Mouse (Mus musculus): ENCODE measurements at regions not wholly inside any gene's neighbourhood (a gene's known extent, or its start where the extent isn't known, plus 50 kb on each side); places are given as distances from the start of the nearest gene placed in this dataset.

DNA sequence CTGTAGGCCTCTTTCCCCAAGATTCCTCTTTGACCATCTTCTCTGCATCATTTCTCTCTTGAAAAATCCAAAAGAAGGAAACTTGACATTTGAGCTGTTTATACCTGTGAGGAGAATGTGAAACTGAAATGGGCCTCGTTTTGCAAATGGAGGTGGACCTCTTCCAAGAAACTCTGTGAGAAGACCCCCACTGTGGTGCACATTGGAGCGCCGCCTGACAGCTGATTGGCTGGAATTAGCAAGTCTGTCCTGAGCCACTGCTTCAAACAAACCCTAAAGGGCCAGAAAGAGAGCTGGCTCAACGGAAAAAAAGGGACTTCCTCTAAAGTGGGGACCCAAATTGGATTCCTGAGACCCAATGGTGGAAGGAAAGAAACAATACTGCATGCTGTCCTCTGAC, 250.9 kb upstream of the Trpc7 start:
- Histone ChIP-seq H3K4me3 (replicated peaks; ENCODE audit: low read depth, low read length) (no peak overlapping the region), H3K4me2 (ENCODE audit: low read length) (no peak overlapping the region), H3K36me3 (ENCODE audit: control insufficient read depth, insufficient read depth, low read length) (no peaks in the 10 kb centered on the region), H3K27me3 (ENCODE audit: control insufficient read depth, insufficient read depth, low read length) (no peaks in the 10 kb centered on the region), H3K4me1 (ENCODE audit: control insufficient read depth, insufficient read depth, low read length) (peaks cover 6% of the 10 kb centered on the region; the same call in 1 of the 2 replicates), H3K9ac (replicated peaks; ENCODE audit: low read length) (no peak overlapping the region), H3K9me3 (ENCODE audit: control insufficient read depth, low read length) (no peaks in the 10 kb centered on the region), H3K27ac (replicated peaks; ENCODE audit: low read depth, low read length) (no peak overlapping the region)
- no peak for DNase-seq
- ATAC-seq (ENCODE audit: low FRiP score, low TSS enrichment): no peak
- 43% methylated on average over 4 of the region's 4 CpGs for WGBS

DNA sequence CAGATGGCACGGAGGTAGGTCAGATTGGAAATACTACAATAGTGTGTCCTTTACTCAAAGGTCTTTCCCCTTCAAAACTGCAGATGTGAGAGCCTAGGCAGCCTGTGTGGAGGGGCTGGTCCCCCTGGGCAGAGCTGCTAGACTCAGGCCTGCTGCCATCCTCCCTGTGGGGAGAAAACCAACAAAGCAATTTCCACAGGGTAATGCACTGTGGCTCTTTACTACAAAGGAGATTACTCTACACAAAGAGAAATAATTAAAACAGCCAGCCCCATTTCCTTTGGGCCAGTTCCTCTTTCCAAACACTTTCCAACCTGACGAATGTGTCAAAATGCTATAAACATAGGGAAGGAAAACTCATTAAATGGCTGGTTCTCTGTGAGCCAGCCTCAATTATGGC, 250.0 kb upstream of the Trpc7 start:
- peaks cover 6% of the 10 kb centered on the region; the same call in 1 of the 2 replicates for H3K4me1 ChIP-seq (ENCODE audit: control insufficient read depth, insufficient read depth, low read length)
- H3K4me3 ChIP-seq (replicated peaks; ENCODE audit: low read depth, low read length): no peak overlapping the region
- no peaks in the 10 kb centered on the region for H3K9me3 ChIP-seq (ENCODE audit: control insufficient read depth, low read length)
- no peak for ATAC-seq (ENCODE audit: low FRiP score, low TSS enrichment)
- H3K36me3 ChIP-seq (ENCODE audit: control insufficient read depth, insufficient read depth, low read length): no peaks in the 10 kb centered on the region
- H3K4me2 ChIP-seq (ENCODE audit: low read length): no peak overlapping the region
- DNase-seq: peak; percentile 57
- no peak overlapping the region for H3K9ac ChIP-seq (replicated peaks; ENCODE audit: low read length)
- H3K27me3 ChIP-seq (ENCODE audit: control insufficient read depth, insufficient read depth, low read length): no peaks in the 10 kb centered on the region
- WGBS: 12% methylated on average over 2 of the region's 2 CpGs
- H3K27ac ChIP-seq (replicated peaks; ENCODE audit: low read depth, low read length): peak overlapping the region; percentile 28

DNA sequence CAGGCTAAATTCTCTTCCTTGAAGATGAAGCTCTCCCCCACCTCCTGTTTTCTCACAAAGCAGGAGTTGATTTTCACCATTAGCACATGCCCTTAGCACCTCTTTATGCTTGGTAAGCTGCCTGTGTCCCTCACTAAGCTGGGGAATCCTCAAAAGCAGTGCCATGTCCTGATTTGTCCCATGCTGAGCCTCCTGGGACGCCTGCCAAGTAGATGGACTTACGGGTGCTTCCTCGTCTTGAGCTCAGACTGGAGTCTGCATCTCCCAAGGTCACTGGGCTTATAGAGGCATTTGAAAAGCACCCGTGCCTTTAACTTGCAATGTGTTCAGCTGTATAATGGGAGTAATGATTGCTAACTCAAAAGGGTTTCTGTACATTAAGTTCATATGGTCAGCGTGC, 247.1 kb upstream of the Trpc7 start:
- WGBS: 52% methylated on average over 5 of the region's 5 CpGs
- Histone ChIP-seq H3K9me3 (ENCODE audit: control insufficient read depth, low read length) (no peaks in the 10 kb centered on the region), H3K36me3 (ENCODE audit: control insufficient read depth, insufficient read depth, low read length) (no peaks in the 10 kb centered on the region), H3K4me2 (ENCODE audit: low read length) (no peak overlapping the region), H3K27ac (replicated peaks; ENCODE audit: low read depth, low read length) (no peak overlapping the region), H3K4me3 (replicated peaks; ENCODE audit: low read depth, low read length) (no peak overlapping the region), H3K27me3 (ENCODE audit: control insufficient read depth, insufficient read depth, low read length) (no peaks in the 10 kb centered on the region), H3K4me1 (ENCODE audit: control insufficient read depth, insufficient read depth, low read length) (peaks cover 6% of the 10 kb centered on the region; the same call in 1 of the 2 replicates), H3K9ac (replicated peaks; ENCODE audit: low read length) (no peak overlapping the region)
- DNase-seq (peak; percentile 33), ATAC-seq (ENCODE audit: low FRiP score, low TSS enrichment) (no peak)

DNA sequence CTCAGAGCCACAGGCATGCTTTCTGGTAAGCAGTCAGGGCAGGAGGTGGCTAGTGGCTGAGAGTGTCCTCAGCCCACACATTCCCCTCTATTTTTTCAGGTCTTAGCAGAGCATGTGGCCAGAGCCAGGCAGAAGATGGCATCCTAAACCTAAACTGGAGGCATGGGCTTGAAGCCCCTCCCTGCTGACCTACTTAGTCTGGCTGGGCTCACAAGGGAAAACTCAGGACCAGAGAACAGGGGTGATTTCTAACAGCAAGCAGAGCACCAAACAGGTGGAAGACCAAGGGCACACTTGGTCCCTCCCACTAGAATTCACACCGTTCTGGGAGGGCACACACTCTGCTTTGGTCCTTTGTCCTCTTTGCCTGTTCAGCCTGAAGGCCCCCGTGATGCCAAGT, 246.6 kb upstream of the Trpc7 start:
- H3K4me3 ChIP-seq (replicated peaks; ENCODE audit: low read depth, low read length): no peak overlapping the region
- peaks cover 6% of the 10 kb centered on the region; the same call in 1 of the 2 replicates for H3K4me1 ChIP-seq (ENCODE audit: control insufficient read depth, insufficient read depth, low read length)
- ATAC-seq (ENCODE audit: low FRiP score, low TSS enrichment) (no peak), DNase-seq (no peak)
- H3K4me2 ChIP-seq (ENCODE audit: low read length): no peak overlapping the region
- H3K9ac ChIP-seq (replicated peaks; ENCODE audit: low read length): no peak overlapping the region
- no peaks in the 10 kb centered on the region for H3K9me3 ChIP-seq (ENCODE audit: control insufficient read depth, low read length)
- no peaks in the 10 kb centered on the region for H3K27me3 ChIP-seq (ENCODE audit: control insufficient read depth, insufficient read depth, low read length)
- no peaks in the 10 kb centered on the region for H3K36me3 ChIP-seq (ENCODE audit: control insufficient read depth, insufficient read depth, low read length)
- H3K27ac ChIP-seq (replicated peaks; ENCODE audit: low read depth, low read length): peak overlapping the region; percentile 41; the same call in 1 of the 2 replicates
- 19% methylated on average over 2 of the region's 2 CpGs for WGBS

DNA sequence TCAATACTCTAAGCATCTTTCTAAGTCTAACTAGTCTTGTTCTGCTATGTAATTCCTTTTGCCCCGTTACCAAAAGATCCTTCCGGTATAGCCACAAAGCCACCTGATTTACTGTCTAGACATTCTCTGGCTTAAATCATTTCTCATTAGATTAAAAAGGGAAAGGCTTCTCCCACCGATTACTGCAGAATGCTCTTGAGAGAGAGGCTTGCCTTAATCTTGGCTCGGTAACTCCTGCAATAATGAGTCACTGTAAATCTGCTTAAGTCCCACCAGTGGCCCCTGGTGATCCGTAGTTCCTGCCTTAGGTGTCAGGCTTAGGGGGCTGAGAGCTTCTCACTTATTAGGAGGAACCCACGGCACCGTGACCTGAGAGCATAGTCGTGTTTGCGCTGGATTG, 220.1 kb upstream of the Trpc7 start:
- no peak overlapping the region for H3K27ac ChIP-seq (replicated peaks; ENCODE audit: low read depth, low read length)
- no peak overlapping the region for H3K9ac ChIP-seq (replicated peaks; ENCODE audit: low read length)
- no peaks in the 10 kb centered on the region for H3K36me3 ChIP-seq (ENCODE audit: control insufficient read depth, insufficient read depth, low read length)
- H3K4me3 ChIP-seq (replicated peaks; ENCODE audit: low read depth, low read length): no peak overlapping the region
- DNase-seq (no peak), ATAC-seq (ENCODE audit: low FRiP score, low TSS enrichment) (no peak)
- H3K4me1 ChIP-seq (ENCODE audit: control insufficient read depth, insufficient read depth, low read length): no peaks in the 10 kb centered on the region
- no peaks in the 10 kb centered on the region for H3K27me3 ChIP-seq (ENCODE audit: control insufficient read depth, insufficient read depth, low read length)
- no peak overlapping the region for H3K4me2 ChIP-seq (ENCODE audit: low read length)
- no peaks in the 10 kb centered on the region for H3K9me3 ChIP-seq (ENCODE audit: control insufficient read depth, low read length)
- WGBS: 45% methylated on average over 9 of the region's 9 CpGs

DNA sequence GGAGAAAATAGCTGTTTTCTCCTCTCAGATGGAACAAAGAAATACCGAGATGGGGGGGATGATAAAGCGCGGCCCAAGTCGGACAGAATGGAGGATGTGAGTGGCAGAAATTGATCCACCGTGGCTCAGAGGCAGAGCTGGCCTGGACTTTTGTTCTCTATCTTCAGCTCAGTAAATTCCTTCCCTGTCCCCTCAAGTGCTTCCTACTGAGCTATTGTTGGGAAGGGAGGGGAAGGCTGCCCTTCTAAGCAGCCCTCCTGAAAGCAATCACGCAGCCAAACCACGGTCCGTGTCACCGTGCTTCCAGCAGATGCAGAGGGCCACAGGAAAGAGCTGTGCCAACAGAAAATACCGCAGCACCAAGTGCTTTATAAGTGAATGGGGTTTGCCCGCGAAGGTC, 212.2 kb upstream of the Trpc7 start:
- Histone ChIP-seq H3K27ac (replicated peaks; ENCODE audit: low read depth, low read length) (peak overlapping the region; percentile 21), H3K9ac (replicated peaks; ENCODE audit: low read length) (no peak overlapping the region), H3K36me3 (ENCODE audit: control insufficient read depth, insufficient read depth, low read length) (no peaks in the 10 kb centered on the region), H3K9me3 (ENCODE audit: control insufficient read depth, low read length) (no peaks in the 10 kb centered on the region), H3K27me3 (ENCODE audit: control insufficient read depth, insufficient read depth, low read length) (no peaks in the 10 kb centered on the region), H3K4me2 (ENCODE audit: low read length) (peak overlapping the region; percentile 29), H3K4me1 (ENCODE audit: control insufficient read depth, insufficient read depth, low read length) (peaks cover 14% of the 10 kb centered on the region), H3K4me3 (replicated peaks; ENCODE audit: low read depth, low read length) (no peak overlapping the region)
- peak; percentile 58 for DNase-seq
- 0% methylated on average over 12 of the region's 12 CpGs for WGBS
- no peak for ATAC-seq (ENCODE audit: low FRiP score, low TSS enrichment)

DNA sequence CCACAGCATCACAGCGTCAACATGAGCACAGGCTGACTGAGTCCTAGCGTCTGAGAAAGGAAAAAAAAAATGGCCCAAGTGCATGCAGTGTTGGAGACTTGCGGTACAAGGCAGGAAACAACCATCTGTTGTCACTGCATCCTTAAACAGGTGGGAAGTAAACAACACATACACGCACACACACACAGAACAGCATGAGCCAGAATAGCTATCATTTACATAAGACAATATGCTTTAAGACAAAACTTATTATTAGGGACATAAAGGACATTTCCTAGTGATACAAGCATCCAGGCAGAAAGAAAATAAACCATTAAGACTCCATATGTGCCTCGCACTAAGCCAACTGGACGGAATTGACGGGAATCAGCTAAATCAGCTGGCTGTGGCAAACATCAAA, 203.8 kb upstream of the Trpc7 start:
- ATAC-seq (ENCODE audit: low FRiP score, low TSS enrichment) (no peak), DNase-seq (no peak)
- no peak overlapping the region for H3K27ac ChIP-seq (replicated peaks; ENCODE audit: low read depth, low read length)
- no peaks in the 10 kb centered on the region for H3K36me3 ChIP-seq (ENCODE audit: control insufficient read depth, insufficient read depth, low read length)
- no peaks in the 10 kb centered on the region for H3K4me1 ChIP-seq (ENCODE audit: control insufficient read depth, insufficient read depth, low read length)
- H3K9ac ChIP-seq (replicated peaks; ENCODE audit: low read length): no peak overlapping the region
- no peak overlapping the region for H3K4me2 ChIP-seq (ENCODE audit: low read length)
- H3K4me3 ChIP-seq (replicated peaks; ENCODE audit: low read depth, low read length): no peak overlapping the region
- no peaks in the 10 kb centered on the region for H3K27me3 ChIP-seq (ENCODE audit: control insufficient read depth, insufficient read depth, low read length)
- no peaks in the 10 kb centered on the region for H3K9me3 ChIP-seq (ENCODE audit: control insufficient read depth, low read length)
- WGBS: 93% methylated on average over 7 of the region's 7 CpGs

DNA sequence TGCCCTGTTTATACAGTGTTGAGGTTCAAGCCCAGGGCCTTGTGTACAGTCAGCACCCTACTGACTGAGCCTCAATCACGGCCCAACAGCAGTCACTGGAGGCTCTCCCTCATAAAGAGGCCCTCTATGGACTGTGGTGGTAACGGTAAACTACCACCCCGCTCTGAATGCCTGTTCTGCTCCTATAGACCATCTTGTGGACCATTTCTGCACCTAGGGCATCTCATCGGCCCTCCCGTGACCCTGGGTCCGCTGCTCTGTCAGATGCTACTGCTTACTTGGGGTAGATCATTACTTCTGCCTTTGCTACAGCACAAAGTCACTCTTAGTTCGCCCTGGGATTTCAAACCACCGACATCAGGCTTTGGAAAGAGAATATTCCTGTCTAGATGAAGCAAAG, 196.1 kb upstream of the Trpc7 start:
- no peak for DNase-seq

DNA sequence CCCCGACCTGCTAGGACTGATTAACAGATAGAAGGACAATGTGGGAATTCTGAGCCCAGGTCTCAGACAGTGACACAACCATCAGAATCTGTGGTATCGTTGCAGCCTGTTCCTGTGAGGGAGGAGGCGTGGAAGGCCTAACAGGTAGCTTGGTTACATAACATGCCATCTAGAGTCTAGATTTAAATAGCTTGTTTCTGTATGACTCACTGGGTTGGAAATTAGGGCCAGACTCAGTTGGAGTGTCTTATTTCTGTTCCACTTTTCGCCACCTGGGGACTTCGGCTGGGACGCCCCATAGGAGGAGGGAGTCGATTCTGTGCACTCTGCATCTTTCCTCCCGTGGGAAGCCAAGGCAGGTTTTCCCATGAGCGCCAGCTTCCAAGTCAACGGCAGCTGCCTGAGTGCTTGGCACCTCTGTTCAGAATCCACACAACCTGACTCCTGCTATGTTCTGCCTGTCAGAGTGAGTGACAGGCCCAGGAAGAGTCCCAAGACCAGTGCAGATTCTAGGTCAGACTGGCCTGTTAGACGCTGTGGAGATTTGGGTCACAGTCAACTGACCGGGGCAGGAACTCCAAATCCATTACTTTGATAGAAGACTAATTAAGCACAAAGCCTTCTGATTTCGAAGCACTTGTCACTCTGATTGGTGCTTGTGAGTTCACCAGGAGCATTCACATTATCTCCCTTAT, 193.7 kb upstream of the Trpc7 start:
- 87% methylated on average over 13 of the region's 13 CpGs for WGBS
- DNase-seq: no peak
- ATAC-seq (ENCODE audit: low FRiP score, low TSS enrichment): no peak
- Histone ChIP-seq H3K4me1 (ENCODE audit: control insufficient read depth, insufficient read depth, low read length) (no peaks in the 10 kb centered on the region), H3K9me3 (ENCODE audit: control insufficient read depth, low read length) (no peaks in the 10 kb centered on the region), H3K27me3 (ENCODE audit: control insufficient read depth, insufficient read depth, low read length) (no peaks in the 10 kb centered on the region), H3K36me3 (ENCODE audit: control insufficient read depth, insufficient read depth, low read length) (no peaks in the 10 kb centered on the region), H3K4me3 (replicated peaks; ENCODE audit: low read depth, low read length) (no peak overlapping the region), H3K4me2 (ENCODE audit: low read length) (no peak overlapping the region), H3K27ac (replicated peaks; ENCODE audit: low read depth, low read length) (no peak overlapping the region), H3K9ac (replicated peaks; ENCODE audit: low read length) (no peak overlapping the region)

More for the DNA sequence above, 196.1 kb upstream of the Trpc7 start:
- H3K27ac ChIP-seq (replicated peaks; ENCODE audit: low read depth, low read length): no peak overlapping the region
- no peaks in the 10 kb centered on the region for H3K36me3 ChIP-seq (ENCODE audit: control insufficient read depth, insufficient read depth, low read length)
- no peak for ATAC-seq (ENCODE audit: low FRiP score, low TSS enrichment)
- 93% methylated on average over 8 of the region's 8 CpGs for WGBS
- H3K4me2 ChIP-seq (ENCODE audit: low read length): no peak overlapping the region
- no peaks in the 10 kb centered on the region for H3K27me3 ChIP-seq (ENCODE audit: control insufficient read depth, insufficient read depth, low read length)
- H3K4me1 ChIP-seq (ENCODE audit: control insufficient read depth, insufficient read depth, low read length): no peaks in the 10 kb centered on the region
- H3K9ac ChIP-seq (replicated peaks; ENCODE audit: low read length): no peak overlapping the region
- H3K4me3 ChIP-seq (replicated peaks; ENCODE audit: low read depth, low read length): no peak overlapping the region
- H3K9me3 ChIP-seq (ENCODE audit: control insufficient read depth, low read length): no peaks in the 10 kb centered on the region

All from midbrain, embryonic 14.5 days (tissue).